Mouse (Mus musculus) intestine, embryonic 14.5 days (tissue): Measurements from ENCODE around the gene Polr3gl. TPM values are rescaled to one million over a fixed set of nuclear protein-coding genes. Genes with fewer than 3 reads are reported as not detected.

Source experiments
- ATAC-seq: fragments of 200-750 bp; cut with Nextera tagmentation; replicated peaks from 2 replicates; pipeline ENCODE4 v1.8.0; 2017; ENCODE audit warnings: low read depth, moderate number of reproducible peaks, moderate TSS enrichment, moderate library complexity; ENCODE audit not compliant: low FRiP score, low TSS enrichment
- DNase-seq: peaks from one replicate; pipeline ENCODE4 v3.0.0-alpha.2; 2018; ENCODE audit warnings: low spot score
- H3K27ac ChIP-seq: fragments of 300-500 bp; sonication (generic); 2 replicates; pipeline ENCODE4 v1.5.1; 2014; ENCODE audit warnings: low read depth, mild to moderate bottlenecking, control low read depth
- H3K27me3 ChIP-seq: fragments of 300-500 bp; sonication (generic); replicated peaks from 2 replicates; pipeline ENCODE4 v1.6.1; 2014; ENCODE audit warnings: low read length, control low read depth; ENCODE audit not compliant: control insufficient read depth, insufficient read depth
- H3K36me3 ChIP-seq: fragments of 300-500 bp; sonication (generic); 2 replicates; pipeline ENCODE4 v1.6.1; 2014; ENCODE audit warnings: low read length, control low read depth; ENCODE audit not compliant: control insufficient read depth, insufficient read depth
- H3K4me1 ChIP-seq: fragments of 300-500 bp; sonication (generic); replicated peaks from 2 replicates; pipeline ENCODE4 v1.6.1; 2014; ENCODE audit warnings: low read length, control low read depth, mixed read lengths; ENCODE audit not compliant: control insufficient read depth, insufficient read depth
- H3K4me2 ChIP-seq: fragments of 300-500 bp; sonication (generic); 2 replicates; pipeline ENCODE4 v1.6.1; 2014; ENCODE audit warnings: low read length
- H3K4me3 ChIP-seq: fragments of 300-500 bp; sonication (generic); 2 replicates; pipeline ENCODE4 v1.5.1; 2014; ENCODE audit warnings: low read depth, low read length, control low read depth, mixed read lengths
- H3K9ac ChIP-seq: fragments of 300-500 bp; sonication (generic); 2 replicates; pipeline ENCODE4 v1.6.1; 2014; ENCODE audit warnings: mild to moderate bottlenecking, low read length
- H3K9me3 ChIP-seq: fragments of 300-500 bp; sonication (generic); 2 replicates; pipeline ENCODE4 v1.6.1; 2016; ENCODE audit warnings: low read length, control low read depth; ENCODE audit not compliant: control insufficient read depth
- WGBS: fragments of 180-500 bp; shearing (Covaris S2); extraction: QIAGEN DNeasy Blood & Tissue Kit; methylation state at CpG from one replicate; pipeline ENCODE4 v1.1.7; 2014; 5-methylcytosine and 5-hydroxymethylcytosine counted together
- polyA plus RNA-seq: library from polyadenylated mRNA; unstranded; fragments of >200 nt; fragmentation: Nextera tagmentation; extraction: Ambion mirVana; gene quantifications from 2 replicates; pipeline ENCODE4 v1.2.1, GENCODE M21; 2014

The Polr3gl gene
- polyA plus RNA-seq, 1 experiment from 2014 or later, result 13.6 TPM

DNA sequence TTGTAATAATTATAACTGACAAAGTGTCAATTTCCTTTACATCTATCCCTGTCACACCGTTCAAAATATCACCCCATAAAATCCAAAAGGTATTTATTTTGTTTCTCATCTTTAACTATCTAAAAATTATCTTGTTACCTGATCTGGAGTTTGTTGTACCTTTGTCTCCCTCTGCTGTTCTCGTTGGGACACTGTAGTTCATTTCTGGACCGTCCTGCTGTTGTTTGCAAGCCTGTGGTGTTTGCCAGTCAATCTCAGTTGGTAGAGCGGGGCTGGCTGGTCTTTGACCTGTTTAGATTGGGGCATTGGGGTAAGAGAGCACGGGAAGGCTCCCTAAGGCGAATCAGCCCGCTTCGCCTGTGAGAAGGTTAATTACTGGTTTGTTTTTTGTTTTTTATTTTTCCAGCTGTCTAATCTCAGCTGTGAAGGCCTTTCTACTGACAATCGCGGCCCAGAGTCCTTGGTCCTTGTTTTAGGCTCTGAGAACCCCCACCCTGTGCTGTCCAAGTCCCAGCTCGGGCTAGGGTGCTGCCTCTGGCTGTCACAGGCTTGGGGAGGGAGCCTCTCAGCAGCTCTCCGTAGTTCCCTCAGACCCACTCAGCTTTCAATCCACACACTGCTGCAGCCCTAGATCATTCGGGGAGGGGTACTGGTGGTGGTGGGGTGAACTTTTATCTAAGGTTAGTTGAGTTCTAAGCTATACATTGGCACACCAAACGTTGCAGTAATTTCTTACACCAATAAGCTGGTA is 52.5 kb downstream of the Polr3gl start:
- Histone ChIP-seq H3K4me3 (no peak overlapping the region), H3K9ac (no peak overlapping the region), H3K27ac (no peak overlapping the region), H3K9me3 (no peaks in the 10 kb centered on the region), H3K27me3 (0 out of 2 replicates have a peak, but pooled peaks cover 4% of the 10 kb centered on the region), H3K4me2 (no peak overlapping the region), H3K4me1 (no peaks in the 10 kb centered on the region), H3K36me3 (no peaks in the 10 kb centered on the region)
- no peak for DNase-seq
- no peak for ATAC-seq
- WGBS, result 24% methylated on average over 14 of the region's 14 CpGs

DNA sequence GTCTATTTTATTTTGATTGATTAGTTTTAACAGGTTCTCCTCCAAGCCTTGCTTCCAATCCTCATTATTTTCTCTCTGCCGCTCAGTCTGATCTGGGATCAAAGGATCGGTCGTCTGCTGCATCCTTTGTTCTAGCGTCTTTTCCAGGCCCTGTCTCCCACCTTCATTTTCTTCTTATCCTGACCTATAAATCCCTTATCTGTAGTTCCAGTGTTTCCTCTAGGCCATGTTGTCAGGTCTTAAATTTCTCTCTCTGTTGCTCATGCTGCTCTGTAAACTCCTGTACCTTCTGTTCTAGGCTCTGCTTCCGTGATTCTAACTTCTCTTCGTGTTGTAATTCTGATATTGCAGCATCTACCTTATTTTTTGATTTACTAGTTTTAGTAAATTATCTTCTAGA is 53.2 kb downstream of the Polr3gl start:
- DNase-seq (no peak), ATAC-seq (no peak)
- 0 out of 2 replicates have a peak, but pooled peaks cover 4% of the 10 kb centered on the region for H3K27me3 ChIP-seq
- no peak overlapping the region for H3K4me2 ChIP-seq
- no peaks in the 10 kb centered on the region for H3K4me1 ChIP-seq
- WGBS, result 48% methylated on average over 6 of the region's 6 CpGs
- no peak overlapping the region for H3K9ac ChIP-seq
- no peaks in the 10 kb centered on the region for H3K9me3 ChIP-seq
- H3K36me3 ChIP-seq, result no peaks in the 10 kb centered on the region
- no peak overlapping the region for H3K27ac ChIP-seq
- H3K4me3 ChIP-seq, result no peak overlapping the region

DNA sequence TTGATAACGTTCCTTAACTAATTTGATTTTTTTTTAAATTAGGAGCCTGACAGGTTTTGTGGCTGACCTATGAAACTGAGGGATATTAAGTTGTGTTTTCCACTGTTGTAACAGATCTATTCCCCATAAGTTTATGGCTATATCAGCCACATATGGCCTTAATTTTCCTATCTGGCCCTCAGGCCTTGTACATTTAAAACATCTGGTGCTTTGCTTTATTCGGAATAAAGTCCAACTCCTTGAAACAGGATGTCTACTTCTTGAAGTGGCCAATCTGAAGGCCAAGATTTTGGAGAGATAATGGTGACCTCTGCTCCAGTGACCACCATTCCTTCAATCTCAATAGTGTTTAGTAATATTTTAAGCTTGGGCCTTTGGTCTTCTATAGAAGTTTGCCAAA is 54.7 kb downstream of the Polr3gl start:
- no peak overlapping the region for H3K27ac ChIP-seq
- H3K9me3 ChIP-seq, result no peaks in the 10 kb centered on the region
- H3K4me2 ChIP-seq, result no peak overlapping the region
- H3K27me3 ChIP-seq, result 0 out of 2 replicates have a peak, but pooled peaks cover 4% of the 10 kb centered on the region
- no peaks in the 10 kb centered on the region for H3K36me3 ChIP-seq
- DNase-seq, result no peak
- H3K4me1 ChIP-seq, result no peaks in the 10 kb centered on the region
- H3K4me3 ChIP-seq, result no peak overlapping the region
- ATAC-seq, result no peak
- 57% methylated on average over 2 of the region's 2 CpGs for WGBS
- H3K9ac ChIP-seq, result no peak overlapping the region

DNA sequence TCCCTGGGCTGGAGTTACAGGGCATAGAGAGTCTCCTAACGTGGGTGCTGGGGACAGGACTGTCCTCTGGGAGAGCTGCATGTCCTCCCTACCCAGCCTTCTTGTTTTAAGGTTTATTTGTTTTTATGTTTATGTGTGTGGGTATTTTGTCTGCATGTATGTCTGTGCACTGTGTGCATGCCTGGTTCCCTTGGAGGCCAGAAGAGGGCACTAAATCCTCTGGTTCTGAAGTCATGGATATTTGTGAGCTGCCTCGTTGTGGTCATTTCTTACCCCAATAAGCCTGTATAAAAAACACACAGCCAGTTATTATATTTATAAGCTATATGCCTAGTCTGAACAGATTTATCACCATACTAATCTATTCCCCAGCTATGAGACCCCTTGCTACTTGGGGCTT is 59.7 kb downstream of the Polr3gl start:
- Histone ChIP-seq H3K4me2 (no peak overlapping the region), H3K27ac (no peak overlapping the region), H3K4me1 (no peaks in the 10 kb centered on the region), H3K36me3 (no peaks in the 10 kb centered on the region), H3K27me3 (no peaks in the 10 kb centered on the region), H3K9ac (no peak overlapping the region), H3K9me3 (no peaks in the 10 kb centered on the region), H3K4me3 (no peak overlapping the region)
- ATAC-seq, result no peak
- WGBS, result 56% methylated on average over 2 of the region's 2 CpGs
- no peak for DNase-seq

DNA sequence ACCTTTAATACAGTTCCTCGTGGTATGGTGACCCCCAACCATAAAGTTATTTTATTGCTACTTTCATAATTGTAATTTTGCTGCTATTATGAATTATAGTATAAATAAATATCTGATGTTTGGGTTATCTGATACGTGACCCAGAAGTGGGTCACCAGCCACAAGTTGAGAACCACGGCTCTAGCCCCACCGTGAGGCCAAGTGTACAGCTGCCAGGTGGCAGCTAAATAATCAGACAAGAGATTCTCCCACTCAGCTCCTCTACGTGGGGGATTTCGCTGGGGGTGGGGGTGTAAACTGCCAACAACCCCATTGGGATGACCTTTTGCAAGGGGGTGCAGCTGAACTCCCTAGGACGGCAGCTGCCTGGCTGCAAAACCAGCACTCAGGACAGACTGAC is 61.9 kb downstream of the Polr3gl start:
- DNase-seq (no peak), ATAC-seq (no peak)
- no peaks in the 10 kb centered on the region for H3K4me1 ChIP-seq
- no peak overlapping the region for H3K4me2 ChIP-seq
- no peak overlapping the region for H3K27ac ChIP-seq
- H3K9ac ChIP-seq, result no peak overlapping the region
- 53% methylated on average over 7 of the region's 7 CpGs for WGBS
- H3K36me3 ChIP-seq, result no peaks in the 10 kb centered on the region
- peaks cover 21% of the 10 kb centered on the region for H3K27me3 ChIP-seq
- H3K4me3 ChIP-seq, result no peak overlapping the region
- H3K9me3 ChIP-seq, result no peaks in the 10 kb centered on the region

DNA sequence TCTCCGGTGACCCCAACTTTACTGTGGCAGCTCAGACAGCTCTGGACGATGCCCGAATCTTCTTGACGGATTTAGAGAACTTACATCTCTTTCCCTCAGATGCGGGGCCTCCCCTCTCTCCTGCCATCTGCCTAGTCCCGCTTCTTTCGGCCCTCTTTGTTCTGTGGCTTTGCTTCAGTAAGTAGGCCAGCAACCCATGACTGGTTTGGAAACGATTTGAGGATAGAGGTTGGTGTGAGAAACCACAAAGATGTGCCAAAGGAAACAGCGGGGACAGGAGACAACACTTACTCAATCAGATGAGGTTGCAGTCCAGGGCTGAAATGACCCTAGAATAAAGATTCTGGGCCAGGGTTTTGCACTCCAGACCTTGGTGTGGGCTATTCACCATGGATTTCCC is 65.5 kb downstream of the Polr3gl start:
- Histone ChIP-seq H3K4me1 (no peaks in the 10 kb centered on the region; the same call in 1 of the 2 replicates), H3K9ac (no peak overlapping the region), H3K27me3 (peaks cover 40% of the 10 kb centered on the region), H3K27ac (no peak overlapping the region), H3K36me3 (no peaks in the 10 kb centered on the region), H3K4me3 (no peak overlapping the region), H3K4me2 (no peak overlapping the region), H3K9me3 (no peaks in the 10 kb centered on the region)
- no peak for DNase-seq
- 53% methylated on average over 9 of the region's 9 CpGs for WGBS
- ATAC-seq, result no peak

Other genes with a start within 250 kb of the Polr3gl start
- gene BC107364, start 141.9 kb downstream of the Polr3gl start, polyA plus RNA-seq, result not detected in 2 replicates
- gene Hfe2, start 69.0 kb downstream of the Polr3gl start, polyA plus RNA-seq, result 0.11 and 0.28 TPM in 2 replicates
- 149 and 154 TPM in 2 replicates for gene Txnip, start 36.2 kb downstream of the Polr3gl start, polyA plus RNA-seq
- 0.37 and 1.6 TPM in 2 replicates for gene Gm16253, start 17.2 kb downstream of the Polr3gl start, polyA plus RNA-seq
- gene Ankrd34a, start 2.5 kb upstream of the Polr3gl start, polyA plus RNA-seq, result 2.3 and 2.8 TPM in 2 replicates
- gene Lix1l, start 7.0 kb upstream of the Polr3gl start, polyA plus RNA-seq, result 6.7 and 8.3 TPM in 2 replicates
- 137 and 149 TPM in 2 replicates for gene Rbm8a, start 35.8 kb upstream of the Polr3gl start, polyA plus RNA-seq
- gene Pex11b, start 41.2 kb upstream of the Polr3gl start, polyA plus RNA-seq, result 44.1 and 54.3 TPM in 2 replicates
- gene Gm42957, start 41.3 kb upstream of the Polr3gl start, polyA plus RNA-seq, result 0.07 and 0.12 TPM in 2 replicates
- 0.61 and 0.86 TPM in 2 replicates for gene Itga10, start 51.4 kb upstream of the Polr3gl start, polyA plus RNA-seq
- 0.20 and 0.38 TPM in 2 replicates for gene Ankrd35, start 76.0 kb upstream of the Polr3gl start, polyA plus RNA-seq
- gene Pias3, start 102.2 kb upstream of the Polr3gl start, polyA plus RNA-seq, result 35.5 and 40.0 TPM in 2 replicates
- 6.3 and 7.5 TPM in 2 replicates for gene Nudt17, start 114.4 kb upstream of the Polr3gl start, polyA plus RNA-seq
- gene Polr3c, start 133.4 kb upstream of the Polr3gl start, polyA plus RNA-seq, result 34.5 and 38.5 TPM in 2 replicates
- gene Rnf115, start 133.5 kb upstream of the Polr3gl start, polyA plus RNA-seq, result 44.6 and 47.2 TPM in 2 replicates
- 1.1 and 1.3 TPM in 2 replicates for gene Pdzk1, start 235.1 kb upstream of the Polr3gl start, polyA plus RNA-seq
- 0.77 and 0.79 TPM in 2 replicates for gene Cd160, start 235.2 kb upstream of the Polr3gl start, polyA plus RNA-seq